Mouse (Mus musculus) CH12.LX (cell line): ENCODE measurements around the gene Amz2. TPM values are rescaled to one million over a fixed set of nuclear protein-coding genes. Genes with fewer than 3 reads are reported as not detected.

Experiments
- DNase-seq: peaks from one replicate; pipeline ENCODE4 v3.0.0-alpha.2; 2013; ENCODE audit errors: extremely low read depth
- H3K27ac ChIP-seq: 2 replicates; pipeline ENCODE4 v1.5.1; 2012; ENCODE audit warnings: low read depth, mild to moderate bottlenecking, control low read depth, moderate library complexity; ENCODE audit not compliant: insufficient read depth
- H3K27me3 ChIP-seq: replicated peaks from 2 replicates; pipeline ENCODE3; 2012; ENCODE audit warnings: inconsistent platforms
- H3K36me3 ChIP-seq, 2 experiments: replicated peaks in 1 of 2; 2 replicates each; pipeline versions ENCODE3 to v1.6.1; 2012; ENCODE audit warnings: inconsistent platforms in 1 of 2, low read length in 1 of 2, mild to moderate bottlenecking in 1 of 2, mixed read lengths in 1 of 2, moderate library complexity in 1 of 2; ENCODE audit not compliant: control insufficient read depth in 1 of 2, insufficient read depth in 1 of 2
- H3K4me1 ChIP-seq, 2 experiments: 2 replicates each; pipeline ENCODE4 v1.6.1; 2012; ENCODE audit warnings: inconsistent platforms in 1 of 2, moderate library complexity in 1 of 2; ENCODE audit not compliant: insufficient read depth in 2 of 2, control insufficient read depth in 1 of 2
- H3K4me2 ChIP-seq: 2 replicates; pipeline ENCODE4 v1.6.1; 2012; ENCODE audit warnings: low read depth, mild to moderate bottlenecking, control low read depth; ENCODE audit not compliant: poor library complexity, insufficient read depth, severe bottlenecking
- H3K4me3 ChIP-seq, 3 experiments: fragments of 150-350 bp in 1 of 3; sonication (generic) in 1 of 3; replicated peaks in 1 of 3; 2 replicates each; pipeline versions ENCODE3 to v1.5.1; 2011 to 2012; ENCODE audit warnings: low read depth in 2 of 3, low read length in 2 of 3, mild to moderate bottlenecking in 2 of 3, moderate library complexity in 2 of 3, control low read depth in 1 of 3, improper control_type of control experiment in 1 of 3, inconsistent platforms in 1 of 3, mixed read lengths in 1 of 3; ENCODE audit not compliant: poor library complexity in 1 of 3
- H3K79me2 ChIP-seq: replicated peaks from 2 replicates; pipeline ENCODE4 v1.6.1; 2012; ENCODE audit warnings: mild to moderate bottlenecking, moderate library complexity; ENCODE audit not compliant: control insufficient read depth, poor library complexity, insufficient read depth, severe bottlenecking; ENCODE audit errors: extremely low read depth
- H3K9ac ChIP-seq: 2 replicates; pipeline ENCODE4 v1.6.1; 2012; ENCODE audit warnings: low read depth, mild to moderate bottlenecking, control low read depth, moderate library complexity; ENCODE audit not compliant: insufficient read depth
- H3K9me3 ChIP-seq: replicated peaks from 2 replicates; pipeline ENCODE3; 2012; ENCODE audit warnings: low read length, inconsistent platforms, mixed read lengths
- BHLHE40 ChIP-seq: IDR thresholded peaks from 2 replicates; pipeline ENCODE4 v1.6.1; 2011; ENCODE audit warnings: mild to moderate bottlenecking, low read depth, low read length, improper control_type of control experiment
- CHD1 ChIP-seq: IDR thresholded peaks from 2 replicates; pipeline ENCODE4 v1.6.1; 2012; ENCODE audit warnings: low read depth, low read length, improper control_type of control experiment, inconsistent platforms
- CHD2 ChIP-seq: IDR thresholded peaks from 2 replicates; pipeline ENCODE4 v1.6.1; 2011; ENCODE audit warnings: low read length, improper control_type of control experiment
- E2F4 ChIP-seq: IDR thresholded peaks from 2 replicates; pipeline ENCODE4 v1.6.1; 2011; ENCODE audit warnings: low read depth, low read length, improper control_type of control experiment; ENCODE audit not compliant: insufficient replicate concordance
- EP300 ChIP-seq: IDR thresholded peaks from 2 replicates; pipeline ENCODE4 v1.6.1; 2011; ENCODE audit warnings: low read length, improper control_type of control experiment
- ETS1 ChIP-seq: conservative IDR thresholded peaks from 2 replicates; pipeline ENCODE4 v1.6.1; 2012; ENCODE audit warnings: low read depth, mild to moderate bottlenecking, inconsistent platforms, low read length, improper control_type of control experiment, moderate library complexity
- IRF4 ChIP-seq: IDR thresholded peaks from 2 replicates; pipeline ENCODE4 v1.6.1; 2014; ENCODE audit warnings: low read depth, mild to moderate bottlenecking, inconsistent platforms, low read length, improper control_type of control experiment
- KAT2A ChIP-seq: IDR thresholded peaks from 2 replicates; pipeline ENCODE4 v1.6.1; 2012; ENCODE audit warnings: low read length, improper control_type of control experiment, inconsistent platforms; ENCODE audit not compliant: insufficient replicate concordance
- MAFK ChIP-seq: IDR thresholded peaks from 2 replicates; pipeline ENCODE4 v1.6.1; 2011; ENCODE audit warnings: low read length, improper control_type of control experiment; ENCODE audit not compliant: insufficient replicate concordance
- MEF2A ChIP-seq: IDR thresholded peaks from 2 replicates; pipeline ENCODE4 v1.6.1; 2014; ENCODE audit warnings: low read depth, mild to moderate bottlenecking, inconsistent platforms, low read length, improper control_type of control experiment, borderline replicate concordance
- MXI1 ChIP-seq: IDR thresholded peaks from 2 replicates; pipeline ENCODE4 v1.6.1; 2011; ENCODE audit warnings: mild to moderate bottlenecking, low read depth, low read length, improper control_type of control experiment
- SIN3A ChIP-seq: IDR thresholded peaks from 2 replicates; pipeline ENCODE4 v1.6.1; 2012; ENCODE audit warnings: low read length, improper control_type of control experiment, inconsistent platforms
- TBP ChIP-seq: conservative IDR thresholded peaks from 2 replicates; pipeline ENCODE4 v1.6.1; 2011; ENCODE audit warnings: low read depth, low read length, improper control_type of control experiment
- TCF12 ChIP-seq: IDR thresholded peaks from 2 replicates; pipeline ENCODE4 v1.6.1; 2014; ENCODE audit warnings: low read depth, mild to moderate bottlenecking, inconsistent platforms, low read length, improper control_type of control experiment
- ZNF384 ChIP-seq: IDR thresholded peaks from 2 replicates; pipeline ENCODE4 v1.6.1; 2012; ENCODE audit warnings: low read depth, low read length, improper control_type of control experiment, inconsistent platforms
- dilution Hi-C: fragments of 300-500 bp; cut with MboI; formaldehyde crosslinking; loops from 2 replicates; pipeline ENCODE4 v1.14.3; 2020; ENCODE audit warnings: low sequenced_read_pairs; ENCODE audit not compliant: extremely low pct_unique_long_range_greater_than_20kb, extremely low pct_ligation_motif_present
- in situ Hi-C: fragments of 300-500 bp; cut with MboI; formaldehyde crosslinking; loops from 3 replicates; pipeline ENCODE4 v1.14.3; 2019; ENCODE audit warnings: low sequenced_read_pairs, low pct_ligation_motif_present, low pct_unique_long_range_greater_than_20kb, mixed read lengths
- polyA plus RNA-seq: library from polyadenylated mRNA; unstranded; fragments of >175 nt; gene quantifications from 2 replicates; pipeline ENCODE4 v1.2.1, GENCODE M21; 2012; ENCODE audit warnings: low read depth; ENCODE audit not compliant: insufficient read length
- total RNA-seq, 2 experiments: library from RNA; depleted of rRNA; stranded (reverse); fragments of 300-350 nt in 1 of 2; fragments of >200 nt in 1 of 2; gene quantifications; 2 replicates each; pipeline ENCODE4 v1.2.3; 2012 to 2014

Amz2 gene
- total and polyA plus RNA-seq, 3 experiments: 22.3 to 23.7 (median 23.3) TPM

DNA sequence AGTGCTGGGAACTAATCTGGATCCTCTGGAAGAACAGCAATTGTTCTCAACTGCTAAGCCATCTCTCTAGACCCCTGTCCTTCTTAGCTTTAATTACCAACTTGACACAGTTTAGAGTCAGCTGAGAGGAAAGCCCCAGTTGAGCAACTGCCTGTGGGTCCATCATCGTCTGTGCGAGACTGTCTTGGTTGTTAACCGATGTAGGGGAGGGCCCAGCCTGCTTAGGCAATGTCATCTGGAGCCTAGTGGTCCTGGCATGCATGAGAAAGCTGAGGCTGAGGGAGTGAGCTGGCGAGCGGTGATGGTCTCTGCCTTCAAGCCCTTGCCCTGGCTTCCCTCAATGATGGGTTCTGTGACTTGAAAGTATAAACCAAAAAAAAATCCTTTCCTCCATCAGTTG lies 10.9 kb upstream of the Amz2 start:
- H3K9me3 ChIP-seq: no peaks in the 10 kb centered on the region
- in situ Hi-C loops: loop anchor here (5.0 kb wide), 1 partner anchor 53 kb away; the partner anchor contains the start of gene Gna13
- dilution Hi-C loops: no loop called here
- H3K27me3 ChIP-seq: no peaks in the 10 kb centered on the region
- H3K4me3 ChIP-seq: no peak overlapping the region
- H3K4me1 ChIP-seq: peaks cover 35 to 64% of the 10 kb centered on the region in 2 experiments
- DNase-seq: no peak
- H3K79me2 ChIP-seq: no peaks in the 10 kb centered on the region
- no peak overlapping the region for H3K9ac ChIP-seq
- no peaks in the 10 kb centered on the region for H3K36me3 ChIP-seq
- H3K27ac ChIP-seq: no peak overlapping the region
- no peak overlapping the region for H3K4me2 ChIP-seq
- no peak for TF ChIP-seq MAFK

DNA sequence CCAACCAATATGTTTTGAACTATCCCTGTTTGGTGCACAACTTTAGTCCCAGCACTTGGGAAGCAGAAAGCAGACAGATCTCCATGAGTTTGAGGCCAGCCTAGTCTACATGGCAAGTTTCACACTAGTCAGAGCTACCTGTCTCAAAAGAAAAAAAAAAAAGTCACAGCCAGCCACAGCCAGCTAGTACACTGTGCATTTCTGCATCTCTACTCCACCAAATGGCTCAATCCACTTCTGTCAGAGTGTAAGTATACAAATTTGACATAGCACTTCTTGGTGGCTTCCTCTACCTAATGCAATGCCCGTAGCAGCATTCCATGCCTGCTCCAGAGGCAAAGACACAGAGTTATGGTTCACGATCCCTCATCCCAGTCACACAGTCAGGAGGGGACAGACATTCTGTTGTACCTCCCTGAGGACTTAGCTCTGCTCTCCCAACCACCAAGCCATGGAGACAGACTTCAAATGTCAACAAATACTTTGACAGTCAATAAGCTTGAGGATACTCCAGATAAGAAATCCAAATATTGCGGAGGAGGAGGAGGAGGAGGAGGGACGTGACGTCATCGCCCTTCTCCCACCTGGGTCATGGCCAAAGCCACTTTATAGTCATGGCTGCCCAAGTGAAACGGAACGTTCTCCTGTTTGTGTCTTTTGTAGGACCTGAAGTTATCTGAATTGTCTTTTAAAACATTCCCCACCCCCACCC lies 8.9 kb upstream of the Amz2 start:
- no peaks in the 10 kb centered on the region for H3K36me3 ChIP-seq
- no peak overlapping the region for H3K9ac ChIP-seq
- H3K27me3 ChIP-seq: no peaks in the 10 kb centered on the region
- H3K9me3 ChIP-seq: peaks cover under 1% of the 10 kb centered on the region
- peaks cover 32 to 62% of the 10 kb centered on the region in 2 experiments for H3K4me1 ChIP-seq
- no peak for DNase-seq
- in situ Hi-C loops: no loop called here
- dilution Hi-C loops: no loop called here
- TF ChIP-seq ZNF384: peak; percentile 51; the same call in 1 of the 2 replicates
- TF ChIP-seq CHD2: no peak
- no peak overlapping the region for H3K4me2 ChIP-seq
- H3K4me3 ChIP-seq: no peak overlapping the region
- no peaks in the 10 kb centered on the region for H3K79me2 ChIP-seq
- no peak overlapping the region for H3K27ac ChIP-seq

DNA sequence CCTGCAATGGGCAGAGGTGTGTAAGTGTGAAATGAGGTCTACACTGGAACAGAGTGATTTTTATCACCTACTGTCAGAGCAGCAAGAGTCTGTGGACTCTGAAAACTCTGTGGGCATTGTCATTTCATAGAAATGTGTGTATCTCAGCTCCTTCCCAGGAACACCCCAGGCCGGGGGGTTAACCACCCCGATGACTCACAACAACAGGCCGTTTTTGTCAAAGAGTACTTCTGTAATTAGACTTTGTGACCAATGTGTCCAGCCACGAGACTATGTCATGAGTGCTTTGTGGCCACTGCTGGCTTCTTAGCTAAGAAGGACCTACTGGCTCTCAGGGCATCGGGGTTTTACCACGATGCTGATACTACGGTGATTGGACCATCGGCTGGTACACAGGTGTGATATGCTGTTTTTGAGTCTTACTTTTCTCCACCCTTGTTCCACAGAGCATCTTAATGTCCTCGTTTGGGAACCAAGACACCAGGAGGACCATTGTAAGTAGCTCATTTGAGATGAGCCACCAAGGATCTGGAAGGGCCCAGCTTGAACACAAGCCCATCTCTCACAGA lies 8.2 kb upstream of the Amz2 start:
- in situ Hi-C loops (no loop called here), dilution Hi-C loops (no loop called here)
- H3K79me2 ChIP-seq: no peaks in the 10 kb centered on the region
- no peak overlapping the region for H3K9ac ChIP-seq
- H3K4me3 ChIP-seq: no peak overlapping the region
- peaks cover 7% of the 10 kb centered on the region for H3K9me3 ChIP-seq
- DNase-seq: no peak
- H3K36me3 ChIP-seq: no peaks in the 10 kb centered on the region
- H3K27me3 ChIP-seq: no peaks in the 10 kb centered on the region
- TF ChIP-seq IRF4: peak; percentile 47; the same call in 1 of the 2 replicates
- peak; percentile 79 for TF ChIP-seq ETS1
- 0 out of 2 replicates have a peak, but pooled peaks have one; percentile 18 for TF ChIP-seq EP300
- peak; percentile 46; the same call in 1 of the 2 replicates for TF ChIP-seq CHD1
- TF ChIP-seq TCF12: peak; percentile 37; the same call in 1 of the 2 replicates
- peak; percentile 82 for TF ChIP-seq BHLHE40
- TF ChIP-seq TBP: no peak
- no peak for TF ChIP-seq KAT2A
- peak; percentile 23; the same call in 1 of the 2 replicates for TF ChIP-seq SIN3A
- peak; percentile 39; the same call in 1 of the 2 replicates for TF ChIP-seq MXI1
- peak; percentile 49; the same call in 1 of the 2 replicates for TF ChIP-seq MEF2A
- TF ChIP-seq E2F4: no peak
- H3K4me1 ChIP-seq: peaks cover 30 to 59% of the 10 kb centered on the region in 2 experiments
- H3K4me2 ChIP-seq: no peak overlapping the region
- no peak overlapping the region for H3K27ac ChIP-seq
